Mouse (Mus musculus) cortical plate, adult 2 months (tissue): ENCODE data around the gene Olfr353.

Experiments used
- CTCF ChIP-seq: fragments of 200-500 bp; IDR thresholded peaks from 2 replicates; pipeline ENCODE4 v1.5.1; 2011; ENCODE audit warnings: mild to moderate bottlenecking, control low read depth, low read length; ENCODE audit not compliant: insufficient read depth; ENCODE audit errors: extremely low read depth
- POLR2A ChIP-seq: fragments of 200-500 bp; IDR thresholded peaks from 2 replicates; pipeline ENCODE4 v1.6.1; 2011; ENCODE audit warnings: mild to moderate bottlenecking, low read length, control low read depth; ENCODE audit not compliant: insufficient read depth; ENCODE audit errors: extremely low read depth

- TF ChIP-seq POLR2A (no peak), CTCF (no peak)
These were observed 30.2 kb downstream of the Olfr353 start, which contains the start of gene Olfr351 for GRCm38 (mm10) chr2:36862560-36862959.
